Mouse (Mus musculus) hematopoietic stem cell, adult 5-6 weeks (primary cell): ENCODE results near the gene Abl2. TPM values are rescaled to one million over a fixed set of nuclear protein-coding genes. Genes with fewer than 3 reads are reported as not detected.

Experiments used
- ATAC-seq, 2 experiments: fragments of 125-278 bp in 1 of 2; replicated peaks in 1 of 2; 2 replicates each; pipeline ENCODE4 v1.8.0; 2016 to 2017; ENCODE audit warnings: inconsistent platforms in 2 of 2, mild to moderate bottlenecking in 2 of 2, moderate number of reproducible peaks in 2 of 2, low read depth in 1 of 2, moderate TSS enrichment in 1 of 2; ENCODE audit not compliant: low FRiP score in 2 of 2, poor library complexity in 2 of 2, severe bottlenecking in 2 of 2, insufficient read depth in 1 of 2, low TSS enrichment in 1 of 2
- total RNA-seq: library from RNA; stranded (forward); fragments of 172-1452, 232-1000 nt; gene quantifications from 2 replicates; pipeline ENCODE4 v1.2.3, GENCODE M21; 2017

Gene Abl2
- total RNA-seq, 1 experiment from 2014 or later, result 32.8 TPM

GRCm38 (mm10) chr1:156616989-156617598, 58.5 kb downstream of the Abl2 start:
- ATAC-seq, result 0 out of 4 replicates have a peak, but pooled peaks of 1 of the 2 experiments have one; percentile 3

GRCm38 (mm10) chr1:156617811-156618210, 59.2 kb downstream of the Abl2 start:
- no peak for ATAC-seq

GRCm38 (mm10) chr1:156620292-156620909, 61.8 kb downstream of the Abl2 start:
- no peak for ATAC-seq

- ATAC-seq, result no peak
These were observed 62.4 kb downstream of the Abl2 start for GRCm38 (mm10) chr1:156620951-156621350.

- no peak for ATAC-seq
These were observed 65.6 kb downstream of the Abl2 start for GRCm38 (mm10) chr1:156624231-156624630.

GRCm38 (mm10) chr1:156626729-156627128, 68.1 kb downstream of the Abl2 start:
- no peak for ATAC-seq

- ATAC-seq, result no peak
These were observed 71.4 kb downstream of the Abl2 start for GRCm38 (mm10) chr1:156629984-156630383.

- 0 out of 4 replicates have a peak, but pooled peaks of 1 of the 2 experiments have one; percentile 29 for ATAC-seq
These were observed 72.4 kb downstream of the Abl2 start for GRCm38 (mm10) chr1:156630965-156631364.

- peak in 1 of 2 experiments; percentile 45; a peak in 2 of 4 replicates for ATAC-seq
These were observed 74.5 kb downstream of the Abl2 start for GRCm38 (mm10) chr1:156633095-156633494.

GRCm38 (mm10) chr1:156635148-156635547, 76.6 kb downstream of the Abl2 start:
- no peak for ATAC-seq

- no peak for ATAC-seq
These were observed 80.9 kb downstream of the Abl2 start for GRCm38 (mm10) chr1:156639455-156639854.

- ATAC-seq, result peak in 1 of 2 experiments; percentile 7; a peak in 1 of 4 replicates
These were observed 82.0 kb downstream of the Abl2 start for GRCm38 (mm10) chr1:156640577-156640976.

- ATAC-seq, result no peak
These were observed 83.2 kb downstream of the Abl2 start for GRCm38 (mm10) chr1:156641808-156642207.

- no peak for ATAC-seq
These were observed 84.2 kb downstream of the Abl2 start for GRCm38 (mm10) chr1:156642813-156643212.

- ATAC-seq, result no peak
These were observed 85.5 kb downstream of the Abl2 start for GRCm38 (mm10) chr1:156644061-156644460.

GRCm38 (mm10) chr1:156644780-156645523, 86.4 kb downstream of the Abl2 start:
- no peak for ATAC-seq

- no peak for ATAC-seq
These were observed 87.4 kb downstream of the Abl2 start for GRCm38 (mm10) chr1:156645971-156646370.

GRCm38 (mm10) chr1:156648705-156649104, 90.1 kb downstream of the Abl2 start:
- ATAC-seq, result no peak
